ENCODE assay signal across 9 mouse cellular contexts in the genomic region with DNA sequence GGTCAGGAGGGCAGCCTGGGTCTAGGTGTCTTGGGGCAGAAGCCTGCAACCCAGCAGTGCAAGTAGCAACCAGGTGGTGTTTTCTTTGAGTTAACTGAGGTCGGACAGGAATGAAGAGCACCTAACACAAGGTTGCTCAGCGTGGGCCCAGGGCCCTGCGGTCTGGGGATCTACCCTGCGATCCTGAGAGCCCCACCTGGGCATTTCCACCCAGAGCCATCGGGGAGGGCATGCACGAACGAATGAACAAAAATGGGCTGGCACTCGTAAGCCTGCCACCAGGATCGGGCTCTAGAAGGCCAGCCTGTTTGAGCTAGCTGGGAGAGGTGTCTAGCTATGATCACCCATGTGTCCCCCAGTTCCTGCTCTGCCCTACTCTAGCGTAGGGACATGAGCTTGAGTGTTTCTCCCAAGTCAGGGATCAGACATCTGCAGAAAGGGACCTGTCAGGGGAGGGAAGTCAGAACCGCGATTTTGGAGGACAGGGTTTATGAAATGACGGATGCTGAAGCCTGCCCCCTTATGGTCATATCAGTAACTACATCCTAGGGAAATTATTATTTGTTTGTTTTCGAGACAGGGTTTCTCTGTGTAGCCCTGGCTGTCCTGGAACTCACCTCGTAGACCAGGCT. TPM values are rescaled to one million over a fixed set of nuclear protein-coding genes. Genes with fewer than 3 reads are reported as not detected.
DNase-seq lines count a peak whose midpoint lies in the region; ATAC-seq lines count a peak whose summit lies in the region.
"Had no signal": no experiment of that assay in that cellular context is flagged by ENCODE, and none has a peak within 500 bp of the region (broad histone marks: within the 10 kb centered on the region; RNA-seq: fewer than 3 reads in every experiment).

No protein-coding gene starts in this region.

- WGBS in neural tube, embryonic 15.5 days: 59% methylated on average over 15 of the region's 15 CpGs
- 43% methylated on average over 15 of the region's 15 CpGs for WGBS in embryonic facial prominence, embryonic 10.5 days
- WGBS in intestine, embryonic 15.5 days: 49% methylated on average over 15 of the region's 15 CpGs

- peaks cover 13% of the 10 kb centered on the region for H3K4me1 ChIP-seq in neural tube, embryonic 15.5 days
- H3K4me1 ChIP-seq in embryonic facial prominence, embryonic 10.5 days: peaks cover 13% of the 10 kb centered on the region
- 0 out of 2 replicates have a peak, but pooled peaks cover 5% of the 10 kb centered on the region for H3K4me1 ChIP-seq in intestine, embryonic 15.5 days (replicated peaks)

- 0 out of 2 replicates have a peak, but pooled peaks cover 4% of the 10 kb centered on the region for H3K9me3 ChIP-seq in neural tube, embryonic 15.5 days (replicated peaks)
- peaks cover 9% of the 10 kb centered on the region; the same call in 1 of the 2 replicates for H3K9me3 ChIP-seq in embryonic facial prominence, embryonic 10.5 days
- H3K9me3 ChIP-seq in intestine, embryonic 15.5 days: no peaks in the 10 kb centered on the region

- no peaks in the 10 kb centered on the region for H3K36me3 ChIP-seq in neural tube, embryonic 15.5 days
- H3K36me3 ChIP-seq in embryonic facial prominence, embryonic 10.5 days (replicated peaks): no peaks in the 10 kb centered on the region
- no peaks in the 10 kb centered on the region for H3K36me3 ChIP-seq in intestine, embryonic 15.5 days

- H3K9ac ChIP-seq in neural tube, embryonic 15.5 days (replicated peaks): no peak overlapping the region
- H3K9ac ChIP-seq in intestine, embryonic 15.5 days: no peak overlapping the region

- no peak overlapping the region for H3K4me2 ChIP-seq in neural tube, embryonic 15.5 days
- H3K4me2 ChIP-seq in intestine, embryonic 15.5 days (replicated peaks): peak overlapping the region; percentile 30; the same call in 1 of the 2 replicates

- H3K27me3 ChIP-seq in neural tube, embryonic 15.5 days (replicated peaks): peaks cover 4% of the 10 kb centered on the region; the same call in 1 of the 2 replicates
- peaks cover 29% of the 10 kb centered on the region for H3K27me3 ChIP-seq in embryonic facial prominence, embryonic 10.5 days (replicated peaks; ENCODE audit: low read depth, poor library complexity, severe bottlenecking)
- H3K27me3 ChIP-seq in intestine, embryonic 15.5 days (replicated peaks): no peaks in the 10 kb centered on the region

- peak; percentile 35 for DNase-seq in neural tube, embryonic 10.5 days (ENCODE audit: extremely low spot score, low spot score)
- peak; percentile 58 for DNase-seq in adipocyte (ENCODE audit: low spot score)
- peak; percentile 35 for DNase-seq in embryonic facial prominence, embryonic 10.5 days (ENCODE audit: low spot score)
- DNase-seq in layer of hippocampus, postnatal 36 days: no peak
- DNase-seq in right cerebral cortex, adult 18-20 months: no peak

- ATAC-seq in neural tube, embryonic 15.5 days (ENCODE audit: low FRiP score): no peak
- no peak for ATAC-seq in intestine, embryonic 15.5 days
- peak; percentile 63; the same call in 1 of the 2 replicates for ATAC-seq in monocyte, adult 5-6 weeks (replicated peaks; ENCODE audit: insufficient number of reproducible peaks, low FRiP score, low TSS enrichment, poor library complexity, severe bottlenecking)

- H3K4me3 ChIP-seq in neural tube, embryonic 15.5 days (replicated peaks): no peak overlapping the region
- H3K4me3 ChIP-seq in embryonic facial prominence, embryonic 10.5 days: peak overlapping the region; percentile 18; the same call in 1 of the 2 replicates
- H3K4me3 ChIP-seq in intestine, embryonic 15.5 days (replicated peaks): no peak overlapping the region

- no peak overlapping the region for H3K27ac ChIP-seq in neural tube, embryonic 15.5 days (replicated peaks)
- H3K27ac ChIP-seq in embryonic facial prominence, embryonic 10.5 days (replicated peaks): no peak overlapping the region
- no peak overlapping the region for H3K27ac ChIP-seq in intestine, embryonic 15.5 days

RNA-seq across cellular contexts. Expression of gene Crygn, which starts 22.2 kb away (rescaled TPM):
- 1.5 and 2.0 TPM in 2 replicates for polyA plus RNA-seq in neural tube, embryonic 15.5 days (2015; fragmentation: Nextera tagmentation; extraction: Ambion mirVana)
- polyA plus RNA-seq in embryonic facial prominence, embryonic 10.5 days (2016; fragmentation: Nextera tagmentation; extraction: Ambion mirVana): 0.40 and 1.8 TPM in 2 replicates
- 1.3 and 1.8 TPM in 2 replicates for polyA plus RNA-seq in intestine, embryonic 15.5 days (2015; fragmentation: Nextera tagmentation; extraction: Ambion mirVana)
- 21.0 TPM in 1 of 3 replicates, not detected in the others for total RNA-seq in monocyte, adult 5-6 weeks (2017)
- total RNA-seq in layer of hippocampus, postnatal 36 days (2021): under 1 TPM; 0.53 to 0.95 TPM
- total RNA-seq: heart, adult 18-20 months had no signal

RNA-seq across cellular contexts. Expression of gene Wdr86, which starts 49.5 kb away (rescaled TPM):
- polyA plus RNA-seq in neural tube, embryonic 15.5 days (2015; fragmentation: Nextera tagmentation; extraction: Ambion mirVana): 4.1 and 5.2 TPM in 2 replicates
- polyA plus RNA-seq in embryonic facial prominence, embryonic 10.5 days (2016; fragmentation: Nextera tagmentation; extraction: Ambion mirVana): 51.1 and 58.6 TPM in 2 replicates
- polyA plus RNA-seq in intestine, embryonic 15.5 days (2015; fragmentation: Nextera tagmentation; extraction: Ambion mirVana): 10.6 and 11.6 TPM in 2 replicates
- 0.21 to 1.6 TPM in 2 of 3 replicates, not detected in the other for total RNA-seq in monocyte, adult 5-6 weeks (2017)
- 1 to 10 TPM in 1 of 2 experiments, under 1 TPM in 1; 0.22 to 1.5 TPM for total RNA-seq in layer of hippocampus, postnatal 36 days (2021)

Comparison
In these comparisons a context has a peak if more than half of its experiments do, and no peak if none do; other contexts are left out.
1. DNase-seq: peak in neural tube, embryonic 10.5 days (single experiment), adipocyte (single experiment) and embryonic facial prominence, embryonic 10.5 days (single experiment); none in layer of hippocampus, postnatal 36 days (0 of 2) and right cerebral cortex, adult 18-20 months (single experiment).